Comparison of ENCODE assay signal across 18 mouse cellular contexts in genomic region chr8:107491831-107492230, GRCm38 (mm10). TPM values are rescaled to one million over a fixed set of nuclear protein-coding genes. Genes with fewer than 3 reads are reported as not detected.
A peak's percentile ranks its signal among the peaks of the same experiment; 100 is the strongest.
DNase-seq lines count a peak whose midpoint lies in the region; ATAC-seq and TF ChIP-seq lines count a peak whose summit lies in the region.
"Had no signal": no experiment of that assay in that cellular context is flagged by ENCODE, and none has a peak within 500 bp of the region (broad histone marks: within the 10 kb centered on the region; RNA-seq: fewer than 3 reads in every experiment).

No protein-coding gene starts in this region.

- H3K4me3 ChIP-seq in kidney, postnatal 0 days (replicated peaks; ENCODE audit: low read depth, low read length): no peak overlapping the region
- H3K4me3 ChIP-seq in neural tube, embryonic 13.5 days: no peak overlapping the region
- no peak overlapping the region for H3K4me3 ChIP-seq in limb, embryonic 11.5 days (ENCODE audit: low read depth, low read length)
- H3K4me3 ChIP-seq in forebrain, embryonic 14.5 days (ENCODE audit: low read depth, low read length): no peak overlapping the region
- H3K4me3 ChIP-seq: hindbrain, embryonic 10.5 days had no signal

- H3K27me3 ChIP-seq in kidney, postnatal 0 days (ENCODE audit: insufficient read depth, low read length): no peaks in the 10 kb centered on the region
- no peaks in the 10 kb centered on the region for H3K27me3 ChIP-seq in neural tube, embryonic 13.5 days
- no peaks in the 10 kb centered on the region for H3K27me3 ChIP-seq in limb, embryonic 11.5 days (ENCODE audit: control insufficient read depth, insufficient read depth, low read length)
- H3K27me3 ChIP-seq in forebrain, embryonic 14.5 days (replicated peaks; ENCODE audit: control insufficient read depth, insufficient read depth, low read length): no peaks in the 10 kb centered on the region

- H3K4me2 ChIP-seq in kidney, postnatal 0 days (ENCODE audit: low read length): no peak overlapping the region
- no peak overlapping the region for H3K4me2 ChIP-seq in neural tube, embryonic 13.5 days
- no peak overlapping the region for H3K4me2 ChIP-seq in limb, embryonic 11.5 days (ENCODE audit: low read depth, severe bottlenecking)
- no peak overlapping the region for H3K4me2 ChIP-seq in forebrain, embryonic 14.5 days (ENCODE audit: low read length)

- no peaks in the 10 kb centered on the region for H3K36me3 ChIP-seq in kidney, postnatal 0 days (ENCODE audit: insufficient read depth, low read length)
- H3K36me3 ChIP-seq in neural tube, embryonic 13.5 days: 0 out of 2 replicates have a peak, but pooled peaks cover under 1% of the 10 kb centered on the region
- H3K36me3 ChIP-seq in limb, embryonic 11.5 days (ENCODE audit: control insufficient read depth, insufficient read depth, low read length): no peaks in the 10 kb centered on the region
- no peaks in the 10 kb centered on the region for H3K36me3 ChIP-seq in forebrain, embryonic 14.5 days (ENCODE audit: control insufficient read depth, insufficient read depth, low read length)

- no peaks in the 10 kb centered on the region for H3K9me3 ChIP-seq in kidney, postnatal 0 days (replicated peaks; ENCODE audit: low read length)
- no peaks in the 10 kb centered on the region for H3K9me3 ChIP-seq in neural tube, embryonic 13.5 days
- H3K9me3 ChIP-seq in limb, embryonic 11.5 days (ENCODE audit: control insufficient read depth, low read length): no peaks in the 10 kb centered on the region
- no peaks in the 10 kb centered on the region for H3K9me3 ChIP-seq in forebrain, embryonic 14.5 days (replicated peaks; ENCODE audit: control insufficient read depth, low read length)
- H3K9me3 ChIP-seq: G1E; hindbrain, embryonic 10.5 days had no signal

- no peak overlapping the region for H3K27ac ChIP-seq in kidney, postnatal 0 days
- H3K27ac ChIP-seq in neural tube, embryonic 13.5 days (replicated peaks): peak overlapping the region; percentile 23; the same call in 1 of the 2 replicates
- H3K27ac ChIP-seq in limb, embryonic 11.5 days (replicated peaks; ENCODE audit: low read depth, low read length): peak overlapping the region; percentile 57
- H3K27ac ChIP-seq in forebrain, embryonic 14.5 days (ENCODE audit: low read depth, low read length): no peak overlapping the region

- 0 out of 2 replicates have a peak, but pooled peaks have one; percentile 10 for TF ChIP-seq CTCF in kidney, postnatal 0 days (IDR thresholded peaks at IDR 0.05; ENCODE audit: low read depth)

- H3K4me1 ChIP-seq in kidney, postnatal 0 days (replicated peaks; ENCODE audit: insufficient read depth, low read length): no peaks in the 10 kb centered on the region
- H3K4me1 ChIP-seq in neural tube, embryonic 13.5 days (replicated peaks): peaks cover 35% of the 10 kb centered on the region
- peaks cover 10% of the 10 kb centered on the region; the same call in 1 of the 2 replicates for H3K4me1 ChIP-seq in limb, embryonic 11.5 days (ENCODE audit: control insufficient read depth, insufficient read depth, low read length)
- no peaks in the 10 kb centered on the region for H3K4me1 ChIP-seq in forebrain, embryonic 14.5 days (ENCODE audit: control insufficient read depth, insufficient read depth, low read length)

- no peak for ATAC-seq in kidney, postnatal 0 days (replicated peaks; ENCODE audit: low FRiP score, low read depth)
- no peak for ATAC-seq in neural tube, embryonic 13.5 days (ENCODE audit: low read depth)
- ATAC-seq in limb, embryonic 11.5 days (ENCODE audit: insufficient number of reproducible peaks, low FRiP score, low TSS enrichment, low read depth): no peak
- no peak for ATAC-seq in forebrain, embryonic 14.5 days

- H3K9ac ChIP-seq in kidney, postnatal 0 days (ENCODE audit: low read depth, low read length): no peak overlapping the region
- no peak overlapping the region for H3K9ac ChIP-seq in neural tube, embryonic 13.5 days
- H3K9ac ChIP-seq in limb, embryonic 11.5 days (ENCODE audit: low read length): no peak overlapping the region
- H3K9ac ChIP-seq in forebrain, embryonic 14.5 days (ENCODE audit: low read length): no peak overlapping the region

- no peak for DNase-seq in kidney, postnatal 0 days (ENCODE audit: low spot score)
- DNase-seq in kidney, adult 18-20 months: no peak
- no peak for DNase-seq in neural tube, embryonic 10.5 days (ENCODE audit: extremely low spot score, low spot score)
- DNase-seq in limb, embryonic 11.5 days (ENCODE audit: low spot score): no peak
- DNase-seq in liver: no peak
- no peak for DNase-seq in forebrain, embryonic 14.5 days (ENCODE audit: low spot score)
- DNase-seq in T-cell, adult 2 months (ENCODE audit: low spot score): no peak
- DNase-seq: adrenal gland, postnatal 14 days; cerebellum, adult 2 months; gastrocnemius, postnatal 36 days; kidney, adult 11 months; kidney, postnatal 25 days; lung, postnatal 36 days; midbrain, embryonic 14.5 days; thymus, adult 2 months had no signal

RNA-seq across cellular contexts. Expression of gene Wwp2, which starts 55.7 kb away (rescaled TPM):
- polyA plus RNA-seq in kidney, postnatal 0 days (2015; fragmentation: Nextera tagmentation; extraction: Ambion mirVana): 38.9 and 46.8 TPM in 2 replicates
- polyA plus RNA-seq in neural tube, embryonic 13.5 days (2015; fragmentation: Nextera tagmentation; extraction: Ambion mirVana): 41.2 and 60.3 TPM in 2 replicates
- 165 and 176 TPM in 2 replicates for polyA plus RNA-seq in limb, embryonic 11.5 days (2014; fragmentation: Nextera tagmentation; extraction: Ambion mirVana)
- 38.8 and 40.4 TPM in 2 replicates for polyA plus RNA-seq in forebrain, embryonic 14.5 days (2014; fragmentation: Nextera tagmentation; extraction: Ambion mirVana)

Comparison
In these comparisons a context has a peak if more than half of its experiments do, and no peak if none do; other contexts are left out.
1. H3K27ac ChIP-seq: peak in neural tube, embryonic 13.5 days (single experiment) and limb, embryonic 11.5 days (single experiment); none in kidney, postnatal 0 days (single experiment) and forebrain, embryonic 14.5 days (single experiment).